Mouse (Mus musculus): ENCODE measurements around the gene Rcc2.

Gene Rcc2

GRCm38 (mm10) chr4:140747978-140748377, 47.6 kb downstream of the Rcc2 start:
- in situ Hi-C loops (cut with MboI, MseI): no loop called here

DNA sequence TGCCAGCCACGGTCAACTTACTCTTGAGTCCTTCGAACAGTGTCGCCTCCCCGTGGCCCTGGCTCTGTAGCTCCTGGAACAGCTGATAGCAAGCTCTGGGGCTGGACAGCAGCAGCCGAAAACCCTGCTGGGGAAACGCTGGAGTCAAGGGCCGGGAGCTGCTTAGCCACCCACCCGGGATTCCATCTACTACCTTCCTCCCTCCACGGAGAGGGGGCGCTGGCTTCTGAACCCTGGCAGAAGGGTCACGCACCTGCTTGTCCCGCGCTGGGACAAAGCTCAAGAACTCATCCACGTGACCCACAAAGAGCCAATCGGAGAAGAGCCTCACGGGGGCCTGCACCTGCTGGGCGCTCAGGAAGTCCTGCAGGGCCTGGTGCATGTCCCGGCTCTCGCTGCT, 50.0 kb downstream of the Rcc2 start:
- in situ Hi-C loops (cut with MboI, MseI): no loop called here

DNA sequence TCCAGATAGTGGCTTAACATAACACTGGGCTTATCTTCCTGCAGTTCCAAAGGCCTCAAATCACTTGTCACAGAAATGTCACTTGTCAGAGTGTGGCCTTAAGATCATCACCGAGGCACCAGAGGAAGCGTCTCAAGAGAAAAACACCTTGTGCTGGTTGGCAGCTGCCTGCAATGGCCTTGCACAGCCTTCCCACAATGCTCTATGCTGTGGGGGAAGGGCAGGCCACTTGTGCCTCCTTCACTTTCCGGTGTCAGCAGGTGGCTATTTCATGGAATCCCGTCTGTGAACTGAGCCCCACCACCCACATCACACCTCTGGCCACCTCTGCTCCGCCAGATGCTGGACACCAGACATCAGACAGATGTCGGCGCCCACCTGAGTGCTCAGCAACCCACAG, 53.0 kb downstream of the Rcc2 start:
- in situ Hi-C loops (cut with MboI, MseI): no loop called here

GRCm38 (mm10) chr4:140755811-140756210, 55.5 kb downstream of the Rcc2 start:
- in situ Hi-C loops (cut with MboI, MseI): no loop called here

DNA sequence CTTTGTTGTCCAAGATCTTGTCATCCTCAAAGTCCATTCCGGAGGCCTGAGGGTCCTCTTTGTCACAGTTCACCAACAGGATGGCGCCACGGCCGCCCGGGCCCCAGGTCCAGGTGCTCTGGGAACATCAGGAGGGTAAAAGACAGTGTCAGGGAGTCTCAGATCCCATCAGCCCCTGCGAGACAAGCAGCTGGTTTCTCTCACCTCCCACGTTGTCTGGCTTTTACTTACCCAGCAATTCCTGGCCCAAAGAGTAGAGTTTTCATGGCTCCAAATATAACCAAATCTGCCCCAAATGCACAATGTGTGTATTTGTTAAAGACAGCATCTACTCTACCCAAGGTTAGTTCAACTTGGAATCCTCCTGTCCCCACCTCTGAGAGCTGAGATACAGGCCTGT, 61.3 kb downstream of the Rcc2 start:
- in situ Hi-C loops (cut with MboI, MseI): no loop called here

- in situ Hi-C loops (cut with MboI, MseI): no loop called here
Observed at GRCm38 (mm10) chr4:140763158-140763557, 62.8 kb downstream of the Rcc2 start.

DNA sequence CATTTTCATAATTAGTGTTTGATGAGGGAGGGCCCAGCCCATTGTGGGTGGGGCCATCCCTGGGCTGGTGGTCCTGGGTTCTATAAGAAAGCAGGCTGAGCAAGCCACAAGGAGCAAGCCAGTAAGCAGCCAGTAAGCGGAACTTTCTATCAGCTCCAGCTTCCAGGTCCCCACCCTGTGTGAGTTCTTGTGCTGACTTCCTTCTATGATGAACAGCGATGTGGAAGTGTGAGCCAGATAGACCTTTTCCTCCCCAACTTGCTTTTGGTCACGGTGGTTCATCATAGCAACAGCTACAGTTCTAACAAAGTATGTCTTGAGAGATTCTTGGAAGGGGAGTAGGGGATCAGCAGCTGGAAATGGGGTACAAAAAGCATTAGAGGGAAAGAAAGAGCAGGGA, 65.6 kb downstream of the Rcc2 start:
- in situ Hi-C loops (cut with MboI, MseI): no loop called here

DNA sequence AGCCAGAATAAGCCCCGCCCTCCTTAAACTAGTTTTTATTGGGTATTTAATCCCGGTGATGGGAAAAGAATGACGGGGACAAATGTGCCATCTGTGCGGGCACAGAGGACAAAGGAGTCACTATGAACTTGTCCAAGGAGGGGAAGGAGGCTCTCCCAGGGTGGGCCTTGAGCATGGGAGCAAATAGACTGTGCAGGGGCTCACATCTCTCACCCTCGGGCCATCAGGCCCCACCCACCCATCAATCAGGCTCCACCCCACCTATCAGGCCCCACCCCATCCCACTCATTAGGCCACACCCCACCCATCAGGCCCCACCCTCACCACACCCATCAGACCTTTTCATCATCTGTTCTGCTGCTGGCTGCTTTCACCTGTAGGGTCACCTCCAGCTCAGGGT, 68.6 kb downstream of the Rcc2 start:
- in situ Hi-C loops (cut with MboI, MseI): no loop called here

DNA sequence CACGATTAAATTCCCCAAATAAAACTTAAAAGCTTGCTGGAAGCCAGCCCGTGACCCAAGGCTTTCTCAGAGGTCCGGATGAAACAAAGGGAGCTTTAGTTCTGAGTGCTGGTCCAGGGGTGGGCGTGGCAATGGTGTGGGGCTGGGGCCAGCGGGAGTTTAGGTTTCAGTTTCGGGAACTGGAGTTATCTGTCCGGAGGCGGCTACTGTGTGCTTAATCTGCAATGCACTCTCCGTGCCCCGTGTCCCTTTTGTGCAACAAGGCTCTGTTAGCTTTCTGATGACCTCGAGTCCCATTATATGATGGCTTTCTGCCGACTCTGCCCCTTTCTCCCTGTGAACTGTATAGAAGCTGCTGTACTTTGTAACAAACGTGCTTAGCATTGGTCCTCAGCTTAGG, 70.1 kb downstream of the Rcc2 start:
- in situ Hi-C loops (cut with MboI, MseI): no loop called here

DNA sequence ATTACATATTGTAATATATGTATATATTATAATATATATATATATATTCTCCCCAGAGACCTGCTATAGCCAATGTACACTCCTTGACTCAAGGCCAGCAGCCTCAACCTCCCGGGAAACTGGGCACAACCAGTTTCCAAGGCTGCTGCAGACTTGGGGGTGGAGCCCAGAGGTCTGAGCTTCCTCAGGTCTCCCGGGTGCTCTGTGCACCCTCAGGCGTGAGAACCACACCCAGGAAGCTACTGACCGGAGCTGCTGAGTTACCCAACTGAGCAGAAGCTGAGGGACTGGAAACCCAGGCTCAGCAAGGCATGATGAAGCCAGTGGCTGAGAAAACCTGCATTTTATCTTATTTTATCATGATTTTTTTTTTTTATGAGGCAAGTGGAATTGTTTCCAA, 70.8 kb downstream of the Rcc2 start:
- in situ Hi-C loops (cut with MboI, MseI): no loop called here
